Mouse (Mus musculus): ENCODE data around the gene AW549877.

- TF ChIP-seq CTCF (IDR thresholded peaks at IDR 0.05; ENCODE audit: insufficient read depth, low read depth, low read length) (no peak), POLR2A (IDR thresholded peaks at IDR 0.05; ENCODE audit: insufficient read depth, low read depth, low read length) (no peak)
Measured at GRCm38 (mm10) chr15:3978279-3978678, 17.3 kb downstream of the AW549877 start.
